Mouse (Mus musculus): ENCODE results near the gene Pole3.

Gene Pole3

DNA sequence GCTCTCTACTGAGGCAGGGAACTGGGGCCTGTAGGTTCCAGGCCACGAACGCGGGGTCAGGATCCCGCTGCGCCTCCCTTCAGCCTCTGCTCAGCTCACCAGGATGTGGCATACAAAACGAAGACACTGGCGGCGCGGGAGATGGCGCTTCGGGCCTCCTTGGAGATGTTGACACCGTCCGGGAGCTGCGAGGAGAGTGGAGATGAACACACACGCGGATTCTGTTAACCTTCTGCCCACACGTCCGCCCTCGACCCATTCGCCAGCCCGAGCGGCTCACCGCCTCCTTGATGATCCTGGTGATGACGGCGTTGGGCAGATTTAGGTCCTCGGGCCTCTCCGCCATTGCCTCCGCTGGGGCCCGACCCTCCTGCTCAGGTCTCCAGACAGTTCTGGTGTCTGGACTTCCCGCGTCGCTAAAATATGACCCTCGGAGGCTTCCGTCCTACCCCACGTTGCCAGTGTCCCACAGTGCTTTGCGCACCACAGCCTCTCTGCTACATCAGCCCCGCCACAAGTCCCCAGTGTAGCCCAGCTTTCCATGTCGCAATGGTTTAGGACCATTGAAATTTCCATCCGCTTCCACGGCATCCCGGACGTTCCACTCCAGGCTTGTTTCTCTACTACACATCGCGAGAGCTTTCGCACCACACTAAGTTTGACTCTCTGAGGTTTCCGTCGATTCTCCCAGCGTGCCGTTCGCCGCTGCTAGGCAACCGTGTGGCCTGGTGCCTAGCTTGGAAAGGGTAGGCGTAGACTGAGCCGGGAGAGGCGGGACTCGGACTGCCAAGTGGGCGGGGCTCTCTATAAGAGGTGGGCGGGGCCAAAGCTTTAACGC is at the start of gene Pole3, which contains the start of gene 4933430I17Rik:
Gene Pole3 (minus strand): TSS at position 418 of the 838 bp plus-strand sequence.
Gene 4933430I17Rik (plus strand): TSS at position 719 of the 838 bp plus-strand sequence.
- peak; percentile 99 for DNase-seq (ENCODE audit: low read depth)

DNA sequence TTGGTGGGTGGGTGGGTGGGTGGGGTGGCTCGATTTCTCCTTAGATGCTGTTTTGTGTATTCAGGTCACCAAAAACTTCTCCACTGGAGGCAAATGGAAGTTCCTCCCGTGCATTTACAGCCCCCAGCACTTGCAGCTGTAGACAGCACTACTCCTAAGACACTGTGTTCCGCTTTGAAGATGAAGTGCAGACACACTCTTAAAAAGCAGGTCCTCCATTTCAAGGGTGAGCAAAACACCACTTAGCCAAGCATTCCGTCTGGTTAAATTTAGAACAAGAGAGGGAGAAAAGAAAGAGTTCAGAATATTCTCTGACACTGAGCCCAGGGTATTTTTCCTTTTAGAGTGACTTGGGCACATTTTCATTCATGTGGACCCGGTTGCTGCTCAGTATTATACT is 45.2 kb upstream of the Pole3 start:
- DNase-seq (ENCODE audit: low read depth), result no peak

DNA sequence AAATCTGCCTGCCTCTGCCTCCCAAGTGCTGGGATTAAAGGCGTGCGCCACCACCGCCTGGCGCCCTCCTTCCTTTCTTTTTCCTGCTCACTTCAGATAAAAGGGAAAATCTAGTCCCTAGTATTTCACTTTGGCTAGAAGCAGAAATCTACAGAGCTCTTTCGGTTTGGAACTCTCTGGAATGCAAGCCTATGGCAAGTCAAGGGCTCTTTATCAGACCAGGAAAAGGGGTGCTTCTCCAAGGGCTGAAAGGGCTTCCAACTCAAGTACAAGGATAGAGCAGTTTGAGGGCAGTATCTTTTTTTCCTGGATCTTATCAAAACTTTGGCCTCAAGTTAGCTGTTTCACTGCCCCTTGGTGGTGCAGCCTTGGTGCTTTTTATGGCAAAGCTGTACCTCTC is 44.7 kb upstream of the Pole3 start:
- DNase-seq (ENCODE audit: low read depth), result no peak

DNA sequence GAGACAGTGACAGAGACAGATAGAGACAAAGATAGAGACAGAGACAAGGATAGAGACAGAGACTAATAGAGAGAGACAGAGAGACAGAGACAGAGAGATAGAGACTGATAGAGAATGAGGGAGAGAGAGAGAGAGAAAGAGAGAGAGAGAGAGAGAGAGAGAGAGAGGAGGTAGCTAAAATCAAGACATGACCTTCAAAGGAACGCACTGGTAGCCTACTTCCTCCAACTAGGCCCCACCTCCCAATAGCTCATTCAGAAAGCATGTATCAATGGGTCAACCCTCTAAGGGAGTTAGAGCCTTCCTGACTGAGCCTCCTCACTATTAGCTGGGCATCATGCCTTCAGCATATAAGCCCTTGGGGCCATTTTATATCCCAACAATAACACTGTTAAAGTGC is 43.5 kb upstream of the Pole3 start:
- DNase-seq (ENCODE audit: low read depth), result no peak

DNA sequence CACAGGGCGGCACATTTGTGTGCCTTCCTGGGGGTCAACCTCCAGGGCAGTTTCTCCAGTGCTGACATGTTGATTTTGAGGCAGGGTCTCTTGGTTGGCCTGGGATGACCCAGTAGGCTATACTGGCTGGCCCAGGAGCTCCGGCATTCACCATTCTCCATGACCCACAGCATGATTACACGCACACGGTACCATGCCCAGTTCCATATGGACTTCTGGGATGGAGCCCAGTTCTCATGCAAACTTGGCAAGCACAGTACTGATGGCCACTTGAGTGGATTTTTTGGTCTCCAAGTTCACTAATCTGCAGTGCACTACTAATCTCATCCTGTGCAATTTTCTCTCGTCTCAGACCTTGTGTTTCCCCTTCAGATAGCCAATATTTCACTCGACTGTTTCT is 42.8 kb upstream of the Pole3 start:
- DNase-seq (ENCODE audit: low read depth), result no peak

DNA sequence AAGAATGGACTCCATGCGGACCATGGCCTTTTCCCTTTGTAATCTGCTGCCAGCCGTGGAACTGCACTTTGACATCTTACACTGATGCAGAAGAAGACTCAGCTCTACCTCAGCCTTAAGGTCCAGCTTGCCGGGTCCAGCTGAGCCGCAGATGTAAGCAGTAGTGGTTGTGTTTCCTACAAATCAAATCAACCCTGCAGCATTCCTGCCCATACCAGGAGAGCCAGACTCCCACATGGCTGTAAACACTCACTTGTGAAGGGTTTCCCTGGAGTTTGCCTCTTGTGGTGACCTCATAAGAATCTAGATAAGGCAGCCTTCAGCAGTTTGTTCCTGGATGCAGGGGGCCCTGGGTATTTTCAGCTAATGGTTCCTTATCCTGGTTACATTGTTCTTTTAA is 41.7 kb upstream of the Pole3 start:
- no peak for DNase-seq (ENCODE audit: low read depth)

DNA sequence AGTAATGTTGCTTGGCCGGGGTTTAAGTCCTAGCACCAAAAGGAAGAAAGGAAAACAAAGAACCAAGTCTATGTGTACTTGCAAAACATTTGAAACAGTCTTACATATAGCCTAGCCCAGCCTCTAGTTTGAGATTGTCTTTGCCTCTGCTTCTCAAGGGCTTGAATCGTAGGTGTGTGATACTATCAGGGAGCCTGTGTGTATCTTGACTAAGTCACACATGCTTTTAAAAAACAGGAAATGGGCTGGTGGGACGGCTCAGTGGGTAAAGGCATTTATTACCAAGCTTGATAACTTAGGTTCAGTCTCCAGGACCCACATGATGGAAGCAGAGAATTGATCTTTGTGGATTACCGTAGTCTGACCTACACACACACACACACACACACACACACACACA is 37.1 kb upstream of the Pole3 start:
- DNase-seq (ENCODE audit: low read depth), result no peak

DNA sequence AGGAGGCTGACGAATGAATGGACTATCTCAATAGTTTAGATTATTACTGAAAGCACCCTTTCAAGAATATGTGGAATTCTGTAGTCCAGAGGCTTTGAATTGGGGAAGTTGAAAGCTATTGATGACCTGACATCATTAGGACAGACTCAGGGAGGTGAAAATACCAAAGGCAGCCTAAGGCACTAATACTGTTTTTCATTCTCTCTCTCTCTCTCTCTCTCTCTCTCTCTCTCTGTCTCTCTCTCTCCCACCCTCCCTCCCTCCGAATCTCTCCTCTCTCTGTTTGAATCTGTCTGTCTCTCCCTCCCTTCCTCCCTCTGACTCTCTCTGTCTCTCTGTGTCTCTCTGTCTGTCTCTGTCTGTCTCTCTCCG is 36.7 kb upstream of the Pole3 start:
- no peak for DNase-seq (ENCODE audit: low read depth)

DNA sequence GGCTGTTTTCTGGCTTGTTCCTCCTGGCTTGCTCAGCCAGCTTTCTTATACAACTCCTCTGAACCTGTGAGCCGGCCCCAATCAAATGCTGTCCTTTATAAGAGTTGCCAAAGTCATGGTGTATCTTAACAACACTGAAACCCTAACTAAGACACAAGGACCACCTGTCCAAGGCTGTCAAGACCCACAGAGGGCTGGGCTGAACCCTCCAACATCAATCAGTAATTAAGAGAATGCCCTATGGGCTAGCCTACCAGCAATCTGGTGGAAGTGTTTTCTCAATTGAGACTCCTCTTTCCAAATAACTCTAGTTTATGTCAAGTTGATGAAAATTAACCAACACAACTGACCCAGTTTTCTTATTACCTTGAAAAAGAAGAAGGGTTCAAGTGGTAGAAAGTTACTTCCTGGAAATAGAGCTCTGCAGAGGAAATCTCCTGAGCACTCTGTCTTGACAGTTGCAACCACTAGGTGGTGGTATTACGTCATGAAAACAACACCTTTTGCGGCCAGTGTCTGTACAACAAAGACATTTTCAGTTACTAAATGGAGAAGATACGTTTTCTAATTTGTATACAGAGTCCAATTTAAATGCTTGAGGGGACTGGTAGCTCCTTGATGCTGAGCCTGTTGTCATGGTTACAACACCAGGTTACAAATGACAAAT is 36.2 kb upstream of the Pole3 start:
- DNase-seq (ENCODE audit: low read depth), result peak; percentile 84

DNA sequence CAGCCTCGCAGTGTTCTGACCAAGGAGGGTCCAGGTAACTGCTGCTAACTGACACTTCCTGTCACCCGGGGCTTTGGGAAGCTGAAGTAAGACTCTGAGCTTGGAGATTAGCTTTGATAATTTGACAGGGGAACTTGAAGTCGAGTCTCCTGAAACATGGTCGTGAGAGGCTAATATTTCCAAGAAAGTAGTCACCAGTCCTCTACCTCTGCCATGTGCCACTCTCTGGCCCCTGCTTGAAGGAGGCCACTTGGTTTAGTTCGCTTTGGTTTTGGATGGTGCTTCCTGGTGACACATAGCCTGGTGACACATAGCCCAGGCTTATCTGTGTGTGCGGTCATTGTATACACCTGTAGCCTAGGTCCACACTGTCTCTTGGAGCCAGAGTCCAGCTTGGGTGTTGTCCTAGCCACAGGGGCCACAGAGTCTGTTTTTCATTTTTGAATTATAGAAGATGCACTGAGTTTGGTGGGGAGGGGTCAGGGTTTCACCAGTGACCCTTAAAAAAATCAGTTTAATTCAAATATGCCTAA is 35.0 kb upstream of the Pole3 start, which contains the start of gene Rgs3:
Gene Rgs3 (plus strand): TSS at position 51 of the 533 bp plus-strand sequence.
- peak; percentile 21 for DNase-seq (ENCODE audit: low read depth)

DNA sequence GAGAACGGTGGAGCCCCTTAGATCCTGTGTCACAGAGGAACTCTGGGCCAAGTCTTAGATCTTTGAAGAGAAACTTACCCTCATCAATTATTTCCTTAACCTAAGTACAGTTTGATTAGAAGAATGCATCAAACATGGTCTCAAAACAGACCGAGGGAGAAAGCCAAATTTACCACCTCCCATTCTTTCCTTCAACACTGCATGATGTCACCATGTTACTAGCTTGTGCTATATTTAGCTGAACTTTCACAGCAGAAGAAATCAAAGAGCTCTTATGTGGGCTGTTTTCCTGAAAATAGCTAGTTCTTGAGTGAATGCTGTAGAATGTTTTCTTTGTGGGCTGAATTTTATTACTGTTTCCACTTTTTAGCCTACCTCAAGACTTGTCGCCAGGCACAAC is 32.6 kb upstream of the Pole3 start:
- no peak for DNase-seq (ENCODE audit: low read depth)

DNA sequence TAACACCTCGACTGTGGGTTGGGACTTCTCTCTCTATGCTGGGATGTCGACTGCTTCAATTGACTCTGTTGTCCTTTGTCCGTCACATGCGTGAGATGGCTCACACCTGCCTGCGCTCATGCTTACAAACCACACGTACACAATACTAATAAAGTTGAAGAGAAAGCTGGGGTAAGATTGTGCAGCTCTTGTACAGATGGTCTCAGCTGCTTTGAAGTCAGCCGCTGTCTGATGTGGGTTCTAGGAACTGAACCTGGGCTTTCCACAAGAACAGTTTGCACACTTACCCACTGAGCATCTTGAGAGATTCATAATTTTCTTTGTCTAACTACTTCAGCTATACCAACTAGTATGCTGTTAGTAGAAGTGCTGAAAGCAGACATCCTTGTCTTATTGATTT is 27.1 kb upstream of the Pole3 start:
- DNase-seq (ENCODE audit: low read depth), result no peak

DNA sequence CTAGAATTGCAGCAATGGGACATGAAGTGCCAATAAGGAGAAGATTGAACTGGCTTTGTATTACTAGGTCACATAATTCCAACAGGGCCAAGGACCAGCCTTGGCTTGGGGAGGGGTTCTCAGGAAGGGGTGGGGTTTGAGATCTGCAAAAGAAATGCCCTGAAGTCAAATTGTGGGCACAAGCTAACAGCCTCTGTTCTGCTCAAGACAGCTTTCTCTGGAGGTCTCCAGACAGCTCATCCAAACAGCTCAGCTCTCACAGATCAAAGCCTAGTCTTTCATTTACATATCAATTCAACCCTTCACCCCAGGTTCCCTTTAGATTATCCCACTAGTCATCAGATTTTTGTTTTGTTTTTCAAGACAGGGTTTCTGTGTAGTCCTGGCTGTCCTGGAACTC is 19.9 kb upstream of the Pole3 start:
- DNase-seq (ENCODE audit: low read depth), result no peak

DNA sequence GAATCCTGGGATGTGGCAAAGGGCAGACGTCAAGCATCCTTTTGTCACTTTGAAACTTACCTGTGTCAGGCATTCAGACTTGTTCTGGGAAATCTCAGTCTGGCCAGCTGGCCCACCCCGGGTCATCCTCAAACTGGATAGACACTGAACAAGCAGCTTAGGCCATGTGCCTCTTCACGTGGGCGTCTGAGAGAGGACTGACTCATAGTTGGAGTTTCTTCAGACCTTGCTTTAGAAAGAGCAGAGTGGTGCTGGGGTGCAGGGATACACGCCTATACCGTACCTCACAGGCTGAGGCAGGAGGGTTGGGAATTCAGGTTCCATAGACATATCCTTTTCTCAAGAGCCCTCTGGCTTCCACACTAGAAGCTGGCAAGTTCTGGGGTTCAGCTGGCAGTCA is 18.9 kb upstream of the Pole3 start:
- no peak for DNase-seq (ENCODE audit: low read depth)

DNA sequence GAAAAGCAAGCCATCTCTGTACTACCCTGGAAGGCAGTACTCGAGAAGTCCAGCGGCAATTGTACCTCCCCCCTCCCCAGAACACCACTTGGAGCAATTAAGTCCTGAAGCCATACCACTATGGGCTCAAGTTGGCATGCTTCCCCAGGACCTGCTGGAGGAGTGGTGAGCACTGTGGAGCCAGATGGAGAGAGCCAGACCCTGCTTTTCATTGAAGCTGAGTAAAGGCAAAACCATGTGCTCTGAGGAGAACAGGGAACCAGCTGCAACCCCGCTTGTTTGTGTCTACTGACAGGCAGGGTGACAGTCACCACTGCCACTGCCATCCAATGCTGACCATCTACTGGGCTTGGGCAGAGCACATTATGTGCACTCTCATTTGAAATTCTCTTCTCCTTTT is 16.9 kb upstream of the Pole3 start:
- DNase-seq (ENCODE audit: low read depth), result no peak

DNA sequence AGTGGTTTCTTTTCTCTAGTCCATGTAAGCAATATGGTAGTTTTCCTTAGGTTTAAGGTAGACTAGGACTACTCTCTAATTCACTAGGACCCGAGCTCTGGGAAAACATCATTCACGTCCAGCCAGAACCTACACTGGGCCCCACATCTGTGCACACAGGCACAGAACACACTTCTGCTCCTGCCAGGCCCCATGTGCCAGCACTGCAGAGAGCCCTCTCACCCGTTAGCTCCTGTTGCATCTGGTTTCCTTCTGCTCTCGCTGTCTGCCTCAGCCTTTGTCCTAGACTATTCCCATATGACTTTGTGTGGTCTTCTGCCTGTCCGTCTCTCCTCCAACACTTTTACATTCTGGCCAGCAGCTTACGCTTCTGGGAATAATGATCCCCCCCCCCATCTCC is 8.9 kb upstream of the Pole3 start:
- no peak for DNase-seq (ENCODE audit: low read depth)

DNA sequence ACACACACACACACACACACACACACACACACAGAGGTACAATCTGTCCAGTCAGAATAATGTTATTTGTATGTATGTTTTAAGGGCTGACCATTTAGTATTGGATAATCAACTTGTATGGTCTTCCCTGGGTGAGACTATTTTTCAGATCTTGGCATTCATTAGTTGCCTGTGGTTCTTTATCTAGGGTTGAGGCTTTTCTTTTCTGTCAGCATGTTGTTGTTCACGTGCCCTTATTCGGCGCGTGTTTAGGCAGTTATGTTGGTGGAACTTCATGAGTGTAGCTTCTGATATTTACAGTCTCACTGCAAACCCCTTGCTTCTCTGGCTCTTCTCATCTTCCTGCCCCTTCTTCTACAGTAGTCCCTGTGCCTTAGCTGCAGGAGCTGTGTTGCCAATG is 2.8 kb upstream of the Pole3 start:
- no peak for DNase-seq (ENCODE audit: low read depth)

DNA sequence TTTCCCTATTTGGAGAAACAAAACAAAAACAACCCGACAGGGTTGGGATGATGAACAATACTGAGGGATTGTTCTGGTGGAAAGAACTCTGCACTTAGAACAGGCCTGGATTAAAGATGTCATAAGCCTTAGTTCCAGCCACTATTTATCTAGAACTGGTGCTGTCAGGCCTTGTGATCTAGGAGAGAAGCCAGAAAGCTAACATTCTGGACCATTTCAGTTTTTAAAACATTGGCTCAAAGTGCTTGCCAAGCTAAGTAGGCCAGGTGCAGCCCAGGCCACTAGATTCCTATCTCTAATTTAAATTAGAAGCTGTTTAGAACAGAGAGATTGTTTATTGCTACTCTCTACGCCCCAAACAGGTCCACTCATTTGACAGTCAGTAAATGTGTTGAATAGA is 1.4 kb upstream of the Pole3 start:
- DNase-seq (ENCODE audit: low read depth), result no peak

DNA sequence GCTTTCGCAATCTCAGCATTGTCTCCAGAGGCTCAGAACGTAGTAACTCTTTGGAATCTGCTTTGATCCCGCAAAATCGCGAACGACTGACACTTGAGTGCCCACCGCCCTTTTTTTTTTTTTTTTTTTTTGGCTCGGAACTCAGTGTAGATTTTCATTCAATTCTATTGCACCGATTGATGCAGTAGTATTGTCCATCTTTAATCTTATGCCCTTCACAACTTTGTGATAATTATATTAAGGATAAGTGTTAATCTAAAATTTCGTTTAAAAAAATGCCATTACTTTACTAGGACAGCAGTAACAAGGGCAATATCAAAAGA is 582 bp upstream of the Pole3 start:
- DNase-seq (ENCODE audit: low read depth), result no peak

DNA sequence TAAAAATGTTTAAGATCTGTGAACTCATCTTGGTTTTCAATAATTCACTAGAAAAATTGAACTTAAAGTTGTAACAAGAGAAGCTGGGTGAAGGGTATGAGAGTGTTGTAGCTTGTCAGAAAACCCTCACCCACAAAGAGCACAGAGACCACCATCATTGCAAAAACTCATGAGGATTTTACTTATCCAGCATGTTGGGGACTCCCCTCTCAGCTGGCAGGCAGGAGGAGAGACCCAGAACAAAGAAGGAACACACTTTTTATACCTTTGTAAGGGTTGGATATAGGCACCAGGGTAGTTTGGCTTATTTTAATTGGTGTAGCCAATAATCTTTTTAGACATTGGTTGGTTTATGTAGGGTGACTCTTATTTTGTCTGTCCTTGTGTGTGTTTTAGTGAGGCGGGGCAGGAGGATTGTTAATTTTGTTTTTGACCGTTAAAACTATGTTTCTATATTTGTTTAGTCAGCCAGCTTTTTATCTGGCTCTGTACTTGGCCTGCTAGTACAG is 3.9 kb downstream of the Pole3 start:
- DNase-seq (ENCODE audit: low read depth), result peak; percentile 41

DNA sequence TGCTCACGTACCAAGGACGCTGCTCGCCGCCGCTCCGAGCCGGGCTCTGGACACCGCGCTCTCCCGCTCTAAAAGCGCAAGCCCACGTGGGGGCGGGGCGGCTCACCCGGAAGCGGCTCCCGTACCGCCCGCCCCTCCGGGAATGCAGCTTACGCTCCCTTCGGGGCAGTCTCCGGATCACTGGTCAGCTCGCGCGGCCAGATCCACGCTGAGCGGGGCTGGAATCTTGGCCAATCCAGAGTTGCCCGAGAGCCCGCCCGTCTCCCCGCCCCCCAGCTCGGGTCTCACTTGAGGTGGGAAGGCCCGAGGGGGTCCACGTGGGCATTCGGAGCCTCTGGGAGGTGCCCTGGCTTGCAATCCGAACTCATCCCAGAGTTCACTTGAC is 5.0 kb downstream of the Pole3 start, which contains the start of gene Alad:
Gene Alad (minus strand): TSS at position 70 of the 385 bp plus-strand sequence.
- DNase-seq (ENCODE audit: low read depth), result peak; percentile 90

DNA sequence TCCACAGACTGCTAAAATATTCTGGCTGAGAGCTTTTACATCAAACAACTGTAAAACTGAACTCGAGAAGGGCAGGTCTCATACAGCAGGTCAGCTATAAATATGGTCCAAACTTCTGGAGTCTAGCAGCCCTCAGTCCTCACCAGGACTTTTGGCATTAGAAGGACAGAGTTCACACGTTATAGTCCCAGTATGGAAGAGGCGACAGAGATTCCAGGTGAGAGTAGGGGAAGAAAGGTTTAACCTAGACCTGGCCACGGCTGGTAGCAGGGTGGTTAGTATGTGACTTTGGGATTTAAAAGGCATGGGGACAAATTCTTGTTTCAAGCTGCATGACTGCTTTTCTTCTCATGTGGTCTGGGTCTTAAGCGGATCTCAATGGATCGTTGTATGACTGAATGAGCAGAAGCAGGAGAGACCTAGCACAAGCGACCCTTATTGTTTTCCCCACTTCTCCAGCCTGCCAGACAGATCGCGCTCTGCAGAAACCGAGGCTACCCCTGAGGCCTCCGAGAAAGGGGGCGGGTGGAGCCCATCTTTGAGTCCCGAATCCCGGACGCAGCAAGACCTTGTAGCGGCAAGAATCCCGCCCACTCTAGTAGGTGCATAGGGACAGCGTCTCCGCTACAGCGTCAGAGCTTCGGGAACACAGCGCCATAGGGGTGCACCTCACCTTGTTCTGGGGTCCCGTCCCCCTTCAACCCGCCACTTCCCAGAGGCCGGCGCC is 5.6 kb downstream of the Pole3 start:
- no peak for DNase-seq (ENCODE audit: low read depth)

Data from 416B (cell line).